Mouse (Mus musculus): ENCODE data around the gene Mylk3. TPM values are rescaled to one million over a fixed set of nuclear protein-coding genes. Genes with fewer than 3 reads are reported as not detected.

Gene Mylk3
- total RNA-seq (2021), result under 1 TPM; 0.13 to 0.53 TPM
- long read RNA-seq, experiment 1, result 0 reads
- long read RNA-seq, experiment 2, result 0 reads

GRCm38 (mm10) chr8:85386205-85386604 lies at the start of gene Mylk3:
Gene Mylk3 (minus strand): TSS chr8:85386345.
- no peak for DNase-seq

DNA sequence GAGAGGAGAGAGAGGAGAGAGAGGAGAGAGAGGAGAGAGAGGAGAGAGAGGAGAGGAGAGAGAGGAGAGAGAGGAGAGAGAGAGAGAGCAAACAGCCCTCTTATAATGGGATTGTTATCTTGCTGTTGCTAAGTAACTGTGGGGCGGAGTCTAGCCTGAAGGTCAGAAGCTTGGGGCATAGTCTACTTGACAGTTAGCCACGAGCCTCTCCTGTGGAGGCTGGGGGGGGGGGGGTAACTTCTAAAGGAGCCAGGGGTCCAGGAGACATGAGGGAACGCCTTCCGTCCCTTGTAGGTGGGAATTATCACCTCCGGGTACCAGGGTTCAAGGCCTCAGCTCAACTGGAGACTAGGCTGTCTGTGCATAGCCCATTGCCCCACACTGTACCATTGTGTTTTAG lies 49.6 kb upstream of the Mylk3 start:
- DNase-seq, result peak; percentile 69 to 75

GRCm38 (mm10) chr8:85434817-85435216 lies 48.7 kb upstream of the Mylk3 start:
- no peak for DNase-seq

DNA sequence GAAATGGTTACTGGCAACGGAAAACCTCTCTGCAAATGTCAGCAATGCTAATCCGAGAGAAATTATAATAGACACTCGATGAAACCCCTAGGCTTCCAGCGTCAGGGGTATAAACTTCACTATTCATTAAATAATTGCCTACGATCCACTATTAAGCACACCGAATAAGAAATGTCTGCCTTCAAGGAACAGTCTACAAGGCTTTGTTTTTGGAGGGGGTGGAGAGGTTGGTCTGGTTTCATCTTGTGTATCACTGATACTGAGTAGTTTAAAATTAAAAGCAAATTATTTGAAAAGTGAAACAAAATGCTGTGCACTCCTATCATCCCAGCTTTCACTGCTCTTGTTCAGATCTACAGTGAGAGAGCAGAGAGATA lies 46.9 kb upstream of the Mylk3 start:
- no peak for DNase-seq

DNA sequence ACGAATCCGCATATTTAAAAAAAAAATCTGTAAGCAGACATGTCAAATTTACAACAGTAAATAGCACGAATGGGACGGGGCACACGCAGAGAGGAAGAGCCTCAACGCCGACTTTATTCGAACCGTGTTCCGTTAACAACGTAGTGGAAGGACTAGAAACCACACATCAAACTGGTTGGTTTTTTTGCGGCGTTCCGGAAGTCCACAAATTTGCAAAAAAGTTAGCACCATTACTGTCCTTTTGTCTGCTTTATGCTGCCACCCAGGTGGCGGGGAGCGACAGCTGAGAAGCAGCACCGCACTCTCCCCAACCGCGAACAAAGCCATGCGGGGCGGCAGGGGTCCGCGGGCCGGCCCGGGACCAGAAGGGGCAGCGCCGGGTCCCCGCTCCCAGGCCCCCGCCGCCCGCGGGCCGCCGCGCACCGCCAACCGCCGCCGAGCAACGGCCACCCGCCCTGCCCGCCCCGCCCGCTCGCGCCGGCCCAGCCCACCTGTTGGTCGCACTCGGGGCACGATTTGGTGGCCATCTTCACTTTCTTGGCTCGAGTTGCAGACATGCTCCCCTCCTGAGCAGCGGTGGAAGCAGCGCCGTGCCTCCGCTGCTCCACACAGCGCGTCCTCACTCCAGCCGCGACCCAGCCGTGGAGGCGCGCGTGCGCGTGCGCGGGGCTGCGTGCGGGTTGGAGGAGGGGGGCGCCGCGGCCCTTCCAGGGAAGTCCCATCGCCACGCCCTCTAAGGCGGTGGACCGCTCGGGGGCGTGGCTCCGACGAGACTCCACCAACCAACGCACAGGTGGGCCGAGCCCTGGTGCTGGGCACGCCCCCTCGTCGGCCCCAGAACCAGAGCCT lies 46.2 kb upstream of the Mylk3 start, which contains the start of gene 4921524J17Rik:
TSS of gene 4921524J17Rik (minus strand) at position 666 of the 849 bp plus-strand sequence.
- DNase-seq, result peak; percentile 98 to 99

DNA sequence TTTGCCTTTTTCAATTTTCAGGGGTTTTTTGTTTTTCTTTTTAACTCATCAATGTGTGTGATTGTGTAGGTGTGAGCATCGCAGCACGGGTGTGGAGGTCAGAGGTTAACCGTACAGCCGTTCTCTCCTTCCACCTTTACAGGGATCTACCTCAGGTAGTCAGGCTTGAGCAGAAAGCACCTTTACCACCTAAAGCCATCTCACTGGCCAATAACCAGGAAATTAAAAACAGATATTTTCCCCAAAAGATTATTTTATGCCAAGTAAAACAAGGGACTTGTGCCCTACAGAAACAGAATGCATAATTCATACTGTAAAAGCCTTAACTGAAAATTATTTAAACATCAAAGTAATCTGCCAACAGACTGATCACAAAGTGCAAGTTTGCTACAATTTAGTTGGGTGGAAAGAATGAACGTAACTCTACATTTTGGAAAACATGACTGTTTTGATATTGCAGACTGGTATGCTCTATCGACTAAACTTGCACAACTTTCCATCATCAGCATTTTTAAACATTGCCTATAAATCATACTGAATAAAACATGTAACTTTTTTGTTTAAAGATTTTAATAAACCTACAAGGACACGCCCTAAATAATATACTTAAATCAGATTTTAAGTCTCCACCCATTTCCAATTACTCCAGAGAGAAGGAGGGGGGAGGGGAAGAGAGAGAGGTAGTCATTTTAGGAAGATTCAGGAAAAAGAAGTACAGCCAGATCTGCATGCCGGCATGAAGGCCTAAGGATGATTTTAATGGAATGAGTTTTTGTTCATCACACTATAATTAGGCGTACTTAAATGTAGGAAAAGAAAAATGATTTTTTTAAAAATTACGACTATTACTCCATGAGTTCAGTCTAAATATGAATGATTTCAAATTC lies 45.4 kb upstream of the Mylk3 start:
- DNase-seq, result peak in 1 of 2 experiments; percentile 15

DNA sequence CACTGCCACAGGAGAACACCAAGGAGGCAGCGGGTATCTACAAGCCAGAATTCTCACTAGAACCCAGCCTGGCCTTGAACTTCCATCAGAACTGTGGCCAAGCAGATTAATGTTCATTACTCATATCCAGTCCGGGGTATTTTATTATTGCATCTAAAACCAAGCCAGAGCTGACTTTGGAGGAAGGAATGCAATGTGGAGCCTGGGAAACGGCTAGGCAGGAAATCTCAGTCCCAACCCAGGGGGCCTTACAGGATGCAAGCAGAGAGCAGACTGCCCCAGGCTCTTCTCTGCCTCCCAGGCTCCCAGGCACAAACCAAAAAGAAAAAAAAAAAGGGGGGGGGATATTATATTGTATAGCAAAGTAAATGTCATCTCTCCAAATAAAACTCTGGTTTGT lies 44.7 kb upstream of the Mylk3 start:
- DNase-seq, result peak; percentile 75 to 79

GRCm38 (mm10) chr8:85429219-85429618 lies 43.1 kb upstream of the Mylk3 start:
- DNase-seq, result peak in 1 of 2 experiments; percentile 15

GRCm38 (mm10) chr8:85427026-85427425 lies 40.9 kb upstream of the Mylk3 start:
- DNase-seq, result no peak

DNA sequence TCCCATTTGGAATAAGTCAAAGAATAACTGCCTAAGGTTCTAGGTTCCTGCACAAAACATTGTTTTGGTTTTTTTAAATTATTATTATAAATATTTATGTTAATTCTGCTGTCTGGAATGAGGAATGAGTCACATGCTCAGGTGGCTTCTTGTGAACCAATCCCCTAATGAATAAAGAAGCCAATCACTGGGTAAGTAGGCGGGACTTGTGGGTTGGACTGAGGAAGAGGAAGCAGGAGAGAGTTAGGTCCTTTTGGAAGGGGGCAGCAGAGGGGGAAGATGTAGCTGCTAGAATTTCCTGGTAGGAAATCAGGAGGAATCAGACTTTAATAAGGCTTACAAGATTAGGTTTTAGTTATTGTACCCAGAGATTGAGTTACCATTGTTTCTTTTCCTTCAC lies 35.2 kb upstream of the Mylk3 start:
- no peak for DNase-seq

GRCm38 (mm10) chr8:85408526-85408925 lies 22.4 kb upstream of the Mylk3 start:
- DNase-seq, result no peak

DNA sequence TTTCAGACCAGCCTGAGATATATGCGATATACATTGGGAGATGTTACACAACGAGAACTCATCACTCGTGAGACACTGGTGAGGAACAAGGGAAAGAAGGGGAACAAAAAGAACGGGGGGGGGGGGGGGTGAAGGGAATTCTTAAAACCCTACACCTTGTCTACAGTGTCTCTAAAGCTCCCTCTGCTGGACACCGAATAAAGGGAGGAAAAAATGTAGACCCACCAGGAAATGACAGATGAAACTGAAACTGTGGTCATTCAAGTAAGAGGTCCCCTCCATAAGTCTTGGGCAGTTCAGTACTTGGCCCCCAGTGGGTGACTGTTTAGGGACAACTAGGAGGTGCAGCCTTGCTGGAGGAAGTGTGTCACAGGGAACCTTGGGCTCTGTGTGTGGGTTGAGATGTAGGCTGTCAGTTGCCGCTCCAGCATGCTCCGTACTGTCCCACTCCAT lies 21.9 kb upstream of the Mylk3 start:
- peak in 1 of 2 experiments; percentile 30 for DNase-seq

DNA sequence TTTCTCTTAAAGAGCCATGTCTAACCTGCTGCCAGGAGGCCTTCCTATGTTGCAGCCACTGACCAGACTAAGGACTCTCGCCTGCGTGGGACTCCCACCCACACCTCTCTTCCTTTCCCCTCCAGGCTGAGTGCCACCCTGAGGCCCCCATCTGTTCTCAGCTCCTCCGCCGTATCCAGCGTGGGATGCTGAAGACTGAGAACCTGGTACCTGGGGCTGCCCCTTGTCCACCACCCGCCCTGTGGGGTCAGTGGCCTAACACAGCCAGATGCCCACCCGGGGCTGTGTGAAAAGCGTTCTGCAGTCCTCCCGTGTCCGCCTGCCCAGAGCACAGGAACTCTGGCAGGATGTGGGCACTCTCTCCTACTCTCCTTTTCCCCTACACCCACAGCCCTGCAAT lies 19.8 kb upstream of the Mylk3 start:
- no peak for DNase-seq

DNA sequence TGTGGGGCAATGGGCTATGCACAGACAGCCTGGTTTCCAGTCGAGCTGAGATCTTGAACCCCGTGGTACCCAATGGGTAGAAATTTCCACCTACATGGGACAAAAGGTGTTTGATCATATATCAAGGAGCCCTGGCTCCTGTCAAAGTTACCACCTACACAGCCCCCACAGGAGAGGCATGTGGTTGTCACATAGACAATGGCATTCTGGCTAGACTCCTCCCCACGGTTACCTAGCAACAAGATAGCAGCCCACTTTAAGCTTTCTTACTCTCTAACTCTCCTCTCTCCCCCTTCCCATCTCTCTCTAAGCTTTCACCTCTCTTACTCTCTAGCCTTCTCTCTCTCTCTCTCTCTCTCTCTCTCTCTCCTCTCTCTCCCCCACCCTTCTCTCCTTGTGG lies 19.3 kb upstream of the Mylk3 start:
- DNase-seq, result no peak

DNA sequence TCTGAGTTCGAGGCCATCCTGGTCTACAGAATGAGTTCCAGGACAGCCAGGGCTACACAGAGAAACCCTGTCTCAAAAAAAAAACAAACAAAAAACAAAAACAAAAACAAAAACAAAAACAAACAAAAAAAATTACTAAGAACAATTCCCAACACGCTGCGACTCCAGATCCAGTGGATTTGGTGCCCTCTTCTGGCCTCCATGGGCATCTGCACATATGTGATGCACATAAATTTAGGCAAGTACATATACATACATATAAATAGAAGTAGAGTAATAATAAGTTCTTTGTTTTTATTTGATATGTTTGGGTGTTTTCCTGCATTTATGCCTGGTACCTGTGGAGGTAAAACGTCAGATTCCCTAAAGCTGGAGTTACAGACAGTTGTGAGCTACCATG lies 12.4 kb upstream of the Mylk3 start:
- no peak for DNase-seq

- DNase-seq, result peak; percentile 57 to 75
These were observed 11.4 kb upstream of the Mylk3 start for GRCm38 (mm10) chr8:85397508-85397907.

DNA sequence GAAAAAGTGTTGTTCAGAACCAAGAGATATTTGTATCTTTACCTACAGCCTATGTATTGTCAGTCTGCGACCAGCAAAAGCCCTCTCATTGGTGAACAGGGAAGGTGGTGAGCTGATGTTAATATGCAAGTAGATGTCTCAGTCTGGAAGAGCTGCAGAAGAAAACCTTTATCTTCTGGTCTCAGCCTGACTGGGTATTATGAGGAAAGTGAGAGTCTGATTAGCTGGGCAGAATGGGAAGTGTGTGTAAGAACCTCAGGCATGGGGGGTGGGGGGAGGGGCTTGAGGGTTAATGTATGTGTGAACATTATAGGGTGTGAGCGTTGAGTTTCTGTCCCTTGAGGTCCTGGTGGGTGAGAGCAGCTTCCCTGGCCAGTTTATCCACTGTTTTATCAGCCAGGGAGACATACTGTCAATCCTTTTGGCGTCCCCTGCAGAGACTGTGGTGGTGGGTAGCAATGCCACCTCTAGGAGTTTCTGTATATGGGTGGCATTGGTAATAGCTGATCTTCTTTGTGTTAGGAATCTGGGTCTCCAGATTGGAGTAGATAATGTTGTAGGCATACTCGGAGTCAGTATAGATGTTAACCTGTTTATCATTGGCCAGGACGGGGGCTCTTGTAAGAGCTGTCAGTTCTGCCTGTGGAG lies 10.4 kb upstream of the Mylk3 start:
- no peak for DNase-seq

GRCm38 (mm10) chr8:85395681-85396431 lies 9.7 kb upstream of the Mylk3 start:
- DNase-seq, result no peak

DNA sequence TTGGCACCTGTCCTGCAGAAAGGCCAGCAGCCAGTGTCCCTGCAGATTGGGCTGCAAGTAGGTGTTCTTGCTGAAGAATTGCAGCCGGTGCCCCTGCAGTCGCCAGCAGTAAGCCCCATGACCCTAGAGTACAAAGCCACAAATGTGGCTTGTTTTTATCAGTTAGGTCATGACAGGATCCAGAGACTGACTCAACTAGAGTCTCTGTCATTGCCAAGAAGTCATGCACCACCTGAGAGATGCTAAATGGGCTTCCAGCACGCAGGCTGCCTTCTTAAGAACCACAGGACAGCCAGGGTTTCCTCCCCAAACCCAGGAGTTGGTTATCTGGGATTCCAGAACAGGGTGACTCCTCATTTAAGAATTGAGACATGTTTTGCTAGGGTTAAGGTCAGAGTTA lies 8.9 kb upstream of the Mylk3 start:
- no peak for DNase-seq

- DNase-seq, result no peak
These were observed 7.1 kb upstream of the Mylk3 start for GRCm38 (mm10) chr8:85393199-85393598.

- no peak for DNase-seq
These were observed 5.3 kb upstream of the Mylk3 start for GRCm38 (mm10) chr8:85391438-85391837.

- no peak for DNase-seq
These were observed 4.2 kb downstream of the Mylk3 start for GRCm38 (mm10) chr8:85381926-85382325.
